Mouse (Mus musculus): Measurements from ENCODE around the gene Gm43517. TPM values are rescaled to one million over a fixed set of nuclear protein-coding genes. Genes with fewer than 3 reads are reported as not detected.

The Gm43517 gene
- polyA plus RNA-seq, 1 experiment from 2014 or later = not detected

DNA sequence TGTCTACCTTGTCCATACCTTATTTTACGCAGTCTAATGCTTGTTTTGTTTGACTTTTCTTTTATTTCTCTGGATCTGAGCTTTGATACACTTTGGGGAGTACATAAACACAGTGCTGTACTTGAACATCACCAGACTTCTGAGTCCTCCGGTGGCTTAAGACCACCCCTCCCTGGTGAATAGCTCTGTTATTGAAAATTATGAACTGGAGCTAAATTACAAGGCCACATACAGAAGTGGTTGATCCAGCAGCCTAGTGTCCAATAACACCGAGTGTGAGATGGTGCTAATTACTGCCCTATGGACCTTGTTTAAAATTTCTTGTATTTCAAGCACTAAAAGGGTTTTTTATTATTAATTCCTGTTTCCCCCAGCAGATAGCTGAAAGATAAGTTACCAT lies 33.0 kb downstream of the Gm43517 start:
- Histone ChIP-seq H3K4me2 (ENCODE audit: low read depth, low read length) (no peak overlapping the region), H3K36me3 (replicated peaks; ENCODE audit: insufficient read depth, low read length) (no peaks in the 10 kb centered on the region), H3K4me3 (ENCODE audit: low read depth, low read length) (no peak overlapping the region), H3K27me3 (ENCODE audit: insufficient read depth, low read length) (no peaks in the 10 kb centered on the region), H3K9me3 (ENCODE audit: low read length) (no peaks in the 10 kb centered on the region), H3K9ac (replicated peaks) (no peak overlapping the region), H3K4me1 (ENCODE audit: insufficient read depth) (no peaks in the 10 kb centered on the region), H3K27ac (ENCODE audit: low read depth) (no peak overlapping the region)
- TF ChIP-seq EP300 (IDR thresholded peaks at IDR 0.05; ENCODE audit: low read depth) (no peak), CTCF (IDR thresholded peaks at IDR 0.05; ENCODE audit: low read depth) (no peak)
- ATAC-seq (no peak), DNase-seq (no peak)
- 62% methylated on average over 3 of the region's 3 CpGs for WGBS (ENCODE audit: insufficient replicate concordance)

Other genes with a start within 250 kb of the Gm43517 start
- not detected in 2 replicates for gene Foxg1, start 2.5 kb upstream of the Gm43517 start, polyA plus RNA-seq (2015; fragmentation: Nextera tagmentation; extraction: Ambion mirVana)

Data from liver, postnatal 0 days (tissue).